In the genomic region with DNA sequence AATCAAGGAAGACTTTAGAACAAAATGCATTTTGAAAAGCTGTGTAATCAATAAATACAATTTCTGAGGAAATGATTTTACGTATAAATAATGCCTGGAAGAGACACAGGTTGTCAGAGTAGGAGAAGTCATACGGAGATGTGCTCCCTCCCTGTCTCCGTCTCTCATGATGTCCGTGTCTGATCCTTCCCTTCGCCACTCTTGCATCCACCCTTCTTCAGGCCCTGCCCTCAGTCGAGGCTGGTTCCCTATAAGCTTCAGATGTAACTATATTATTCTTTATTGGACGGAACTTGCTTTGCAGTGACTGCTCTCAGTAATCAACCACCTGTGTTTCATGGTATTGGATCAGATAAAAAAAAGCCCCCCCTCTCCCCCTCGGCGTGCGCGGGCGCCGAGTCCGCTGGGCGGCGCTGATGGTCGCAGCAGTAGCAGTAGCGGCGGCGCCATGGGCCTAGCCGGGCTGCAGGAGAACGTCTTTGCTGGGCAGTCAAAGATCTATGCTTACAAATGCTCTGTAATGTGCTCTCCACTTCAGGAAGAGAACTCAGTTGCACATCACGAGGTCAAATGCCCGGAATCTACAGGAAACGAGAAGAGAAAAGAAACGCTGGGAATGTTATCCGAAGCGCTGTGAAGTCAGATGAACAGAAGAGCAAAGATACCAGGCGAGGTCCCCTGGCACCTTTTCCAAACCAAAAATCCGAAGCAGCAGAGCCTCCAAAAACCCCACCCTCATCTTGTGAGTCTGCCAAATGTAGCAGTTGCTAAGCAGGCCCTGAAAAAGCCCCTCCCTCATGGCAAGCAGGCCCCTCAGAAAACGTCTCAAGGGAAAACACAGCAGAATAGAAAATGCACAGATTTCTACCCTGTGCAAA, we compare ENCODE assay signal across 9 mouse cellular contexts. TPM values are rescaled to one million over a fixed set of nuclear protein-coding genes. Genes with fewer than 3 reads are reported as not detected.
DNase-seq lines count a peak whose midpoint lies in the region; ATAC-seq and TF ChIP-seq lines count a peak whose summit lies in the region.
"Had no signal": no experiment of that assay in that cellular context is flagged by ENCODE, and none has a peak within 500 bp of the region (broad histone marks: within the 10 kb centered on the region; RNA-seq: fewer than 3 reads in every experiment).

No protein-coding gene starts in this region.

- no peak overlapping the region for H3K27ac ChIP-seq in cerebellum, adult 2 months (ENCODE audit: insufficient read depth, low read length)
- peak overlapping the region; percentile 66 for H3K27ac ChIP-seq in forebrain, embryonic 15.5 days (replicated peaks)
- H3K27ac ChIP-seq in intestine, postnatal 0 days (ENCODE audit: low read depth, low read length), result no peak overlapping the region
- H3K27ac ChIP-seq in lung, postnatal 0 days (ENCODE audit: low read length), result no peak overlapping the region

- no peaks in the 10 kb centered on the region for H3K9me3 ChIP-seq in forebrain, embryonic 15.5 days
- H3K9me3 ChIP-seq in intestine, postnatal 0 days (ENCODE audit: control insufficient read depth), result no peaks in the 10 kb centered on the region
- no peaks in the 10 kb centered on the region for H3K9me3 ChIP-seq in lung, postnatal 0 days (ENCODE audit: low read length)

- TF ChIP-seq POLR2A in cerebellum, adult 2 months (IDR thresholded peaks at IDR 0.05; ENCODE audit: borderline replicate concordance, insufficient read depth, low read length), result 0 out of 2 replicates have a peak, but pooled peaks have one; percentile 10

- no peaks in the 10 kb centered on the region; the same call in 1 of the 2 replicates for H3K27me3 ChIP-seq in cerebellum, adult 2 months (ENCODE audit: control insufficient read depth, insufficient read depth, low read length)
- no peaks in the 10 kb centered on the region for H3K27me3 ChIP-seq in forebrain, embryonic 15.5 days
- H3K27me3 ChIP-seq in intestine, postnatal 0 days (replicated peaks; ENCODE audit: control insufficient read depth, insufficient read depth, low read length), result no peaks in the 10 kb centered on the region
- no peaks in the 10 kb centered on the region for H3K27me3 ChIP-seq in lung, postnatal 0 days (replicated peaks; ENCODE audit: insufficient read depth, low read length)

- peak overlapping the region; percentile 66 for H3K4me3 ChIP-seq in cerebellum, adult 2 months (replicated peaks; ENCODE audit: insufficient read depth, low read depth, low read length)
- H3K4me3 ChIP-seq in forebrain, embryonic 15.5 days, result peak overlapping the region; percentile 30
- peak overlapping the region; percentile 7; the same call in 1 of the 2 replicates for H3K4me3 ChIP-seq in intestine, postnatal 0 days (ENCODE audit: low read depth, low read length)
- no peak overlapping the region for H3K4me3 ChIP-seq in lung, postnatal 0 days (ENCODE audit: low read depth, low read length)
- H3K4me3 ChIP-seq: myocyte had no signal

- no peaks in the 10 kb centered on the region for H3K4me1 ChIP-seq in cerebellum, adult 2 months (ENCODE audit: control insufficient read depth, insufficient read depth, low read length)
- H3K4me1 ChIP-seq in forebrain, embryonic 15.5 days, result peaks cover 14% of the 10 kb centered on the region
- H3K4me1 ChIP-seq in intestine, postnatal 0 days (replicated peaks; ENCODE audit: control insufficient read depth, insufficient read depth, low read length), result no peaks in the 10 kb centered on the region
- no peaks in the 10 kb centered on the region for H3K4me1 ChIP-seq in lung, postnatal 0 days (ENCODE audit: insufficient read depth, low read depth, low read length)

- H3K9ac ChIP-seq in forebrain, embryonic 15.5 days (replicated peaks), result peak overlapping the region; percentile 29
- no peak overlapping the region for H3K9ac ChIP-seq in intestine, postnatal 0 days (ENCODE audit: low read depth, low read length)
- no peak overlapping the region for H3K9ac ChIP-seq in lung, postnatal 0 days (replicated peaks; ENCODE audit: low read depth)

- TF ChIP-seq CTCF in cerebellum, adult 2 months (IDR thresholded peaks at IDR 0.05; ENCODE audit: borderline replicate concordance, insufficient read depth, low read depth, low read length), result peak; percentile 43; the same call in 1 of the 2 replicates
- TF ChIP-seq CTCF in intestine, postnatal 0 days (IDR thresholded peaks at IDR 0.05; ENCODE audit: low read depth), result peak; percentile 73
- peak; percentile 75 for TF ChIP-seq CTCF in lung, postnatal 0 days (IDR thresholded peaks at IDR 0.05)

- peak; percentile 82 for ATAC-seq in forebrain, embryonic 15.5 days (replicated peaks)
- no peak for ATAC-seq in intestine, postnatal 0 days
- ATAC-seq in lung, postnatal 0 days, result peak; percentile 63; the same call in 1 of the 2 replicates

- H3K4me2 ChIP-seq in forebrain, embryonic 15.5 days (replicated peaks), result peak overlapping the region; percentile 45
- H3K4me2 ChIP-seq in intestine, postnatal 0 days (replicated peaks; ENCODE audit: low read depth), result peak overlapping the region; percentile 54
- H3K4me2 ChIP-seq in lung, postnatal 0 days (replicated peaks; ENCODE audit: low read depth, low read length), result peak overlapping the region; percentile 36

- TF ChIP-seq EP300 in lung, postnatal 0 days (IDR thresholded peaks at IDR 0.05), result no peak

- 5% methylated on average over 31 of the region's 31 CpGs for whole genome bisulfite sequencing in cerebellum, adult 2 months
- WGBS in forebrain, embryonic 15.5 days, result 6% methylated on average over 31 of the region's 31 CpGs
- 13% methylated on average over 31 of the region's 31 CpGs for WGBS in intestine, postnatal 0 days
- 11% methylated on average over 31 of the region's 31 CpGs for WGBS in lung, postnatal 0 days

- DNase-seq in right cerebral cortex, adult 18-20 months, result peak; percentile 10
- no peak for DNase-seq in right cerebral cortex, postnatal 36 days (ENCODE audit: low spot score in 2 of 2)
- DNase-seq in cerebellum, adult 2 months, result peak; percentile 44 to 48
- DNase-seq in lung, postnatal 0 days (ENCODE audit: low spot score), result peak; percentile 64
- DNase-seq in right cerebral cortex, postnatal 10 days (ENCODE audit: low spot score in 2 of 2), result peak; percentile 45 to 52
- no peak for DNase-seq in MN1 (ENCODE audit: low spot score)

- H3K36me3 ChIP-seq in forebrain, embryonic 15.5 days, result no peaks in the 10 kb centered on the region
- H3K36me3 ChIP-seq in intestine, postnatal 0 days (ENCODE audit: control insufficient read depth, insufficient read depth), result no peaks in the 10 kb centered on the region
- no peaks in the 10 kb centered on the region for H3K36me3 ChIP-seq in lung, postnatal 0 days (ENCODE audit: insufficient read depth, low read length)

RNA-seq across cellular contexts. Expression of gene Slfn5, which starts 19.8 kb away (rescaled TPM):
- 3.7 and 3.8 TPM in 2 replicates for polyA plus RNA-seq in cerebellum, adult 2 months (2012; rRNA removed)
- polyA plus RNA-seq in forebrain, embryonic 15.5 days (2015; fragmentation: Nextera tagmentation; extraction: Ambion mirVana), result 0.85 and 1.1 TPM in 2 replicates
- 3.7 and 3.9 TPM in 2 replicates for polyA plus RNA-seq in intestine, postnatal 0 days (2015; fragmentation: Nextera tagmentation; extraction: Ambion mirVana)
- polyA plus RNA-seq in lung, postnatal 0 days (2015; fragmentation: Nextera tagmentation; extraction: Ambion mirVana), result 25.8 and 29.9 TPM in 2 replicates

RNA-seq across cellular contexts. Expression of gene Slfn9, which starts 20.7 kb away (rescaled TPM):
- polyA plus RNA-seq in cerebellum, adult 2 months (2012; rRNA removed), result 0.08 TPM in 2 replicates
- polyA plus RNA-seq in forebrain, embryonic 15.5 days (2015; fragmentation: Nextera tagmentation; extraction: Ambion mirVana), result 5.1 and 5.4 TPM in 2 replicates
- 5.0 and 5.6 TPM in 2 replicates for polyA plus RNA-seq in intestine, postnatal 0 days (2015; fragmentation: Nextera tagmentation; extraction: Ambion mirVana)
- 2.2 and 3.1 TPM in 2 replicates for polyA plus RNA-seq in lung, postnatal 0 days (2015; fragmentation: Nextera tagmentation; extraction: Ambion mirVana)

RNA-seq across cellular contexts. Expression of gene Slfn8, which starts 49.7 kb away (rescaled TPM):
- 0.28 and 0.29 TPM in 2 replicates for polyA plus RNA-seq in cerebellum, adult 2 months (2012; rRNA removed)
- 0.14 and 0.18 TPM in 2 replicates for polyA plus RNA-seq in forebrain, embryonic 15.5 days (2015; fragmentation: Nextera tagmentation; extraction: Ambion mirVana)
- 0.25 and 0.30 TPM in 2 replicates for polyA plus RNA-seq in intestine, postnatal 0 days (2015; fragmentation: Nextera tagmentation; extraction: Ambion mirVana)
- 0.33 and 0.54 TPM in 2 replicates for polyA plus RNA-seq in lung, postnatal 0 days (2015; fragmentation: Nextera tagmentation; extraction: Ambion mirVana)
- polyA plus RNA-seq: myocyte had no signal

Comparison
In these comparisons a context has a peak if more than half of its experiments do, and no peak if none do; other contexts are left out.
1. DNase-seq: peak in right cerebral cortex, adult 18-20 months (single experiment), cerebellum, adult 2 months (2 of 2), lung, postnatal 0 days (single experiment) and right cerebral cortex, postnatal 10 days (2 of 2); none in right cerebral cortex, postnatal 36 days (0 of 2) and MN1 (single experiment).
2. Peak in every context shown above with its lines, with median percentiles within 50 percentile points of each other: CTCF ChIP-seq and H3K4me2 ChIP-seq.